Mouse (Mus musculus) lung, postnatal 0 days (tissue): ENCODE data around the gene Skp1a.

ENCODE experiments used
- CTCF ChIP-seq: IDR thresholded peaks from 2 replicates; pipeline ENCODE4 v1.5.1; 2016; ENCODE audit warnings: antibody characterized with exemption, mild to moderate bottlenecking
- EP300 ChIP-seq: IDR thresholded peaks from 2 replicates; pipeline ENCODE4 v1.6.1; 2016; ENCODE audit warnings: antibody characterized with exemption, mild to moderate bottlenecking, control low read depth

- TF ChIP-seq EP300 (no peak), CTCF (no peak)
Measured at GRCm38 (mm10) chr11:52252692-52253091, 20.9 kb downstream of the Skp1a start.
